Mouse (Mus musculus) kidney, postnatal 36 days (tissue): ENCODE results near the gene Olfr681.
A peak's percentile ranks its signal among the peaks of the same experiment; 100 is the strongest.
"Not testable (repeated sequence)": the region's sequence is repeated elsewhere in the genome, so short reads cannot be mapped to it uniquely, and the experiment has no call there.

Experiments used
- DNase-seq, 2 experiments: peaks; one replicate each; pipeline ENCODE4 v3.0.0; 2021 to 2022; ENCODE audit warnings: mixed read lengths in 2 of 2

The Olfr681 gene

DNA sequence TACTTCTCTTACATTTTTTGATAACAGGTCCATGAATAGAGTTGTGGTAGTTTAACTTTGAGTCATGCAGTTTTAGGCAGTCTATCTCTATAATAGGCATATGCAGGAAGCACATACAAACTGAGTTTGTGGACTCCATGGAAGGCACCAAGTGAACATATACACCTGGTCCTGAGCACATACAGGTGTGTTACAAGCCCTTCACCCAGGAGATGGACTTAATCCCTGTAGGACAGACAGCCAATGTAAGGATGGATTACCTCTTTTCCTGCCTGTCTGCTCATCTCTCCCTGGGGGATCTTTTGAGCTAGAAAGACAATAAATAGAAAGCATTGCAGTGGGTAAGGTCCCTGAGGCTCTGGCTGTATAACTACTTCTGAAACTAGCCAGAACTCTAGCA lies at the start of gene Olfr681:
Gene Olfr681, plus strand, starts transcription at position 301 of the 400 bp plus-strand sequence.
- no peak for DNase-seq

DNA sequence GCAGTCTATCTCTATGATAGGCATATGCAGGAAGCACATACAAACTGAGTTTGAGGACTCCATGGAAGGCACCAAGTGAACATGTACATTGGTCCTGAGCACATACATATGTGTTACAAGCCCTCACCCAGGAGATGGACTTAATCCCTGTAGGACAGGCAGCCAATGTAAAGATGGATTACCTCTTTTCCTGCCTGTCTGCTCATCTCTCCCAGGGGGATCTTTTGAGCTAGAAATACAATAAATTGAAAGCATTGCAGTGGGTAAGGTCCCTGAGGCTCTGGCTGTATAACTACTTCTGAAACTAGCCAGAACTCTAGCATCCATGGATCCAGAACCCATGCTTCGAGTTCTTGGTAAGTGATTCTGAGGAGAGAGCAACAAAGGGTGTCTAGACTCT lies 35.7 kb upstream of the Olfr681 start, which contains the start of gene Olfr679:
Gene Olfr679, plus strand, starts transcription at position 301 of the 400 bp plus-strand sequence.
- no peak for DNase-seq

DNA sequence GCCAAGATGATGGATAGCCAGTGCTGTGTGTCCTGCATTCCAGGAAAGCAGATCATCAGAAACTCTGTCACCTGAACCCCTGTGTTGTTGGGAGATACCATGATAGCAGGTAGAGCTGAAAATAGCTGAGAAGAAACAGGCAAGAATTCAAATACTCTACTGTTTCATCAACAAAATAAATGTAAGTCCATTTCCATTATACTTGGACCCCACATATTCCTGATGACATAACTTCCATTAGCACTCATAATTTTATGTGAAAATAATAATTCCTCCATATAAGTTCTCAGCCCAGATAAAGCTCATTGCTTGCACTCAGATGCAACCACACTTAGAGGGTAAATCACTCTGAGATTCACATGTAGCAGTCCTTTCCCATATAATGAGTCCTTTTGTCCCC lies 23.9 kb upstream of the Olfr681 start, which contains the start of gene Olfr680-ps1:
Gene Olfr680-ps1, minus strand, starts transcription at position 101 of the 400 bp plus-strand sequence.
- not testable (repeated sequence) for DNase-seq

DNA sequence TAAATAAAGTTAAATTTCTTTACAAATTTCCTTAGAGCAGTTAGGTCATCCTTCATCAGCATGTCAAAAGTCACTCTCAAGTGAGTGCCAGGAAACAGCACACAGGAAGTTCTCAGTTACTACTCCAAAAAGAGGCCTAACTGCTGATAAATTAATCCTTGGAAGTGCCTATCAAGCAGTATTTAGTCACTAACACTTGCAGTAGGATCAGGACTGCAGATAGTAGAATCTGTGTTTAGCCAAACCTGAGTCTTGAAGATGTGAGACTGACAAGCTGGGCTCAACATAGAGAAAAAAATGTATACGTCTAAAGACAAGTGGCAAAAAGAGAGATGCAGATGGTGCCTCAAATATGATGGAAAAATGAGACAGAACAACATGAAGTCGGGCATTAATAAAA lies 24.6 kb downstream of the Olfr681 start:
- no peak for DNase-seq

DNA sequence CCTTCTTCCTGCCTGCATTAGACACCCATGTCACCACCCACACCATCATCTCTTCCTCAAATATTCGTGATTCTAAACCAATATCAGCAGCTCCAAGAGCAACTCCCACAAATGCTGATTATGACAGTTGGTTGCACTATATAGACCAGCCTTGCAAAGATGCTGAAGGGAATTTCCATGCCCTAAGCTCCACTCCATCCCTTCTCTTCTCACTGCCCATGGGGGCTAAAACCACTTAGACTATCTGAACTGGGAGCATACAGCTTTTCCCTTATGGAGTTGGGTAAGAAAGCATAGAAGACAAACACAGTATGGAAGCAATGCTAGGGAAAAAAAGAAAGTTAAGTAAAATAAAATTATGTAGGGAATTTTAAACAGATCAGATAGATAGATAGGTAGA lies 30.3 kb downstream of the Olfr681 start, which contains the start of gene Olfr683:
Gene Olfr683, minus strand, starts transcription at position 101 of the 400 bp plus-strand sequence.
- no peak for DNase-seq

DNA sequence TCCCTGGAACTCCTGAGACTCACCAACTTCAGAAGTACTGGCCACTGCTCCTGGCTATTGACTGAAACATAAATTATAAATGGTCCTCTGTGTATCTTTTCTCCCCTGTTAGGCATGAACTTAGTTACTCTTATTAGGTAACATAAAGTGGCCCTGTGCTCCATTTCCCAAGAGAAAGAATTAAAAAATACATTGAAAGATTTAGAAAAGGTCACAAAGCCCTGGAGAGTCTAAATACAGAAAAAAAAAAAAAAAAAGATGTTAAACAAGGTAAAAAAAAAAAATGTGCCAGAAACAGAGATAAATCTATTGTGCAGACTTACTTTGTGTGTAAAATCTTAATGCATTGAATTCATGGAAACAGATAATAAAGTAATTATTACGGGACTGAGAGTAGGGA lies 46.9 kb downstream of the Olfr681 start, which contains the start of gene Olfr684:
Gene Olfr684, minus strand, starts transcription at position 101 of the 400 bp plus-strand sequence.
- no peak for DNase-seq

DNA sequence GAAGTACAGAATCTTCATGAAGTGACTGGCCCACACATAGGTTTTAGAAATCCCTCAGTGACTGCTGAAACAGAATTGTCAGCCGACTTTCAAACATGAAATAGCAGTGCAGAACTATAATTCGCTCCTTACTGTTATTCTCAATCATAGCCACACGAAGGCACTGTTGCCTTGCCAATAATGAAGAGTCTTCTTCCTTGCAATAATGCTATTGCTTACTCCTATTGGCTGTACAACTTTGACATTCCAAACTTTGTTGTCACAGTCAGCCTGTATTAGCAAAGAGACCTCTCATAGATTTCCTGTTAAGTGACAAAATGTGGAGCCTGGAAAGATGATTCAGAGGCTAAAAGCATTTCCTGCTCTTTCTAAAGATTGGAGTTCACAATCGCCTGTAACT lies 54.1 kb downstream of the Olfr681 start:
- peak; percentile 5 to 22 for DNase-seq
